Mouse (Mus musculus) ES-Bruce4 (cell line): ENCODE data around the gene Edem2. TPM values are rescaled to one million over a fixed set of nuclear protein-coding genes. Genes with fewer than 3 reads are reported as not detected.

Experiments
- H3K27ac ChIP-seq: 2 replicates; pipeline ENCODE4 v1.5.1; 2012; ENCODE audit warnings: low read length, inconsistent platforms; ENCODE audit not compliant: insufficient read depth
- H3K27me3 ChIP-seq: 2 replicates; pipeline ENCODE4 v1.6.1; 2012; ENCODE audit warnings: mild to moderate bottlenecking, low read length, inconsistent platforms; ENCODE audit not compliant: control insufficient read depth, poor library complexity, insufficient read depth, severe bottlenecking
- H3K36me3 ChIP-seq: 2 replicates; pipeline ENCODE4 v1.6.1; 2012; ENCODE audit warnings: inconsistent platforms, mild to moderate bottlenecking, low read length, moderate library complexity; ENCODE audit not compliant: control insufficient read depth, poor library complexity, insufficient read depth, severe bottlenecking
- H3K4me1 ChIP-seq: one replicate; pipeline ENCODE4 v1.8.1; 2011; ENCODE audit warnings: low read length; ENCODE audit not compliant: control insufficient read depth, insufficient read depth
- H3K4me3 ChIP-seq: 2 replicates; pipeline ENCODE4 v1.5.1; 2011; ENCODE audit warnings: low read depth, mild to moderate bottlenecking, low read length
- H3K9ac ChIP-seq: 2 replicates; pipeline ENCODE4 v1.6.1; 2012; ENCODE audit warnings: low read depth, mild to moderate bottlenecking, inconsistent platforms; ENCODE audit not compliant: poor library complexity, severe bottlenecking
- H3K9me3 ChIP-seq: replicated peaks from 2 replicates; pipeline ENCODE4 v1.6.1; 2012; ENCODE audit warnings: mild to moderate bottlenecking, low read length, inconsistent platforms; ENCODE audit not compliant: control insufficient read depth, poor library complexity, insufficient read depth, severe bottlenecking
- CTCF ChIP-seq: IDR thresholded peaks from one replicate; pipeline ENCODE4 v1.8.1; 2011; ENCODE audit warnings: low read depth, low read length
- EP300 ChIP-seq: IDR thresholded peaks from 2 replicates; pipeline ENCODE4 v1.6.1; 2011; ENCODE audit warnings: low read depth, low read length; ENCODE audit not compliant: insufficient read depth
- POLR2A ChIP-seq: IDR thresholded peaks from one replicate; pipeline ENCODE4 v1.8.1; 2011; ENCODE audit warnings: low read length; ENCODE audit not compliant: insufficient read depth
- polyA plus RNA-seq: library from polyadenylated mRNA; stranded (reverse); fragments of >200 nt; gene quantifications from 2 replicates; pipeline ENCODE4 v1.2.4, GENCODE M21; 2011; ENCODE audit warnings: low read depth; ENCODE audit not compliant: missing spikeins, insufficient read depth, insufficient read length

The Edem2 gene
- polyA plus RNA-seq, 1 experiment = 21.7 TPM

GRCm38 (mm10) chr2:155681194-155681593, 48.1 kb downstream of the Edem2 start:
- no peak overlapping the region for H3K27ac ChIP-seq
- H3K27me3 ChIP-seq = no peaks in the 10 kb centered on the region
- no peak overlapping the region for H3K9ac ChIP-seq
- H3K4me1 ChIP-seq = no peaks in the 10 kb centered on the region
- no peaks in the 10 kb centered on the region for H3K9me3 ChIP-seq
- no peak overlapping the region for H3K4me3 ChIP-seq
- no peak for TF ChIP-seq POLR2A
- no peak for TF ChIP-seq EP300
- TF ChIP-seq CTCF = no peak
- H3K36me3 ChIP-seq = no peaks in the 10 kb centered on the region

- Histone ChIP-seq H3K4me3 (no peak overlapping the region), H3K36me3 (no peaks in the 10 kb centered on the region), H3K27ac (no peak overlapping the region), H3K9ac (no peak overlapping the region), H3K27me3 (no peaks in the 10 kb centered on the region), H3K4me1 (no peaks in the 10 kb centered on the region), H3K9me3 (no peaks in the 10 kb centered on the region)
- no peak for TF ChIP-seq CTCF
- TF ChIP-seq POLR2A = no peak
- TF ChIP-seq EP300 = no peak
These were observed 48.7 kb downstream of the Edem2 start for GRCm38 (mm10) chr2:155680591-155680990.

GRCm38 (mm10) chr2:155679586-155680110, 49.6 kb downstream of the Edem2 start:
- Histone ChIP-seq H3K27ac (no peak overlapping the region), H3K27me3 (no peaks in the 10 kb centered on the region), H3K4me3 (no peak overlapping the region), H3K9ac (no peak overlapping the region), H3K4me1 (no peaks in the 10 kb centered on the region), H3K9me3 (no peaks in the 10 kb centered on the region), H3K36me3 (no peaks in the 10 kb centered on the region)
- TF ChIP-seq CTCF (no peak), POLR2A (no peak), EP300 (no peak)

GRCm38 (mm10) chr2:155675118-155675517, 54.2 kb downstream of the Edem2 start:
- Histone ChIP-seq H3K27me3 (no peaks in the 10 kb centered on the region), H3K9me3 (no peaks in the 10 kb centered on the region), H3K36me3 (no peaks in the 10 kb centered on the region), H3K27ac (no peak overlapping the region), H3K4me3 (no peak overlapping the region), H3K9ac (no peak overlapping the region), H3K4me1 (no peaks in the 10 kb centered on the region)
- TF ChIP-seq EP300 = no peak

GRCm38 (mm10) chr2:155673546-155673945, 55.7 kb downstream of the Edem2 start:
- no peak for TF ChIP-seq EP300
- no peak for TF ChIP-seq POLR2A
- TF ChIP-seq CTCF = peak; percentile 74
- Histone ChIP-seq H3K4me1 (no peaks in the 10 kb centered on the region), H3K4me3 (no peak overlapping the region), H3K9ac (no peak overlapping the region), H3K27ac (no peak overlapping the region), H3K36me3 (no peaks in the 10 kb centered on the region), H3K9me3 (no peaks in the 10 kb centered on the region), H3K27me3 (no peaks in the 10 kb centered on the region)

GRCm38 (mm10) chr2:155671236-155671635, 58.0 kb downstream of the Edem2 start:
- Histone ChIP-seq H3K27ac (no peak overlapping the region), H3K27me3 (no peaks in the 10 kb centered on the region), H3K9ac (no peak overlapping the region), H3K4me1 (no peaks in the 10 kb centered on the region), H3K36me3 (no peaks in the 10 kb centered on the region), H3K4me3 (no peak overlapping the region), H3K9me3 (no peaks in the 10 kb centered on the region)
- TF ChIP-seq POLR2A (no peak), EP300 (no peak), CTCF (no peak)
